Mouse (Mus musculus) kidney, postnatal 14 days (tissue): ENCODE data around the gene Tceal3.
A peak's percentile ranks its signal among the peaks of the same experiment; 100 is the strongest.
"Not testable (repeated sequence)": the region's sequence is repeated elsewhere in the genome, so short reads cannot be mapped to it uniquely, and the experiment has no call there.

Source experiments
- DNase-seq: peaks from one replicate; pipeline ENCODE4 v3.0.0; 2022; ENCODE audit warnings: mixed read lengths

Tceal3 gene

DNA sequence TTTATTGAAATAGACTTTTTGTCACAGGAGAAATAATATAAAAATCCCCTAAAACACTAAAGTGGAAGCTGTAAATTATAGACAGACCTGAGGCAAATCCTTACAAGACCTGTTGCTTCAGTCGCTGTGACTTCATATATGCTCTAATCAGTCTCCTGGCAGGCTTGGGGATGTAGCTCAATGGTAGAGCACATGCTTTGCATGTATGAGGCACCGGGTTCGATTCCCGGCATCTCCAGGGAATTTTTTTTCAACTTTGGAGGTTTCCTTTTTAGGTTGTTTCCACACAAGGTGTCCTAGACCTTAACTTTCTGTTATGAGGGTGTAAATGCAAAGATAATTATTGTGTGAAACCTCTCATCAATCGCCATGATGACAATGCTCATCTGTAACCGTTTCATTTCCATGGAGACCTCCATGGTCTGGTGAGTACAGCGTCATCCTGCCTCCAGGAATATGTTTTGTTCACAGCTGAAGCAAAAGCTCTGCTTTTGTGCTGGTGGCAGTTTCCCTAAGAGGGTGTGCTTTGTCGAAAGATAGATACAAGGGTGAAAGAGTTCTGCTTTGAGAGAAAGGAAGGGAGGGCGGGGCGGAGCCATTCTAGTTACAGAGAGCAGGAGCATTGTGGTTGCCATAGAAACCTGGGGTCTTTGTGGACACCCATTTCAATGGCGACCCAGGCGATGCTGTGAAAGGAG lies at the start of gene Tceal3:
Gene Tceal3 (plus strand): TSS at position 644 of the 698 bp plus-strand sequence.
- no peak for DNase-seq

- DNase-seq = not testable (repeated sequence)
Measured at GRCm38 (mm10) chrX:136543956-136544355, 46.7 kb upstream of the Tceal3 start, which contains the start of gene Kir3dl2. Gene Kir3dl2 (minus strand): TSS chrX:136544056.

GRCm38 (mm10) chrX:136569094-136569493 lies 21.5 kb upstream of the Tceal3 start:
- DNase-seq = not testable (repeated sequence)

GRCm38 (mm10) chrX:136584617-136585016 lies 6.0 kb upstream of the Tceal3 start:
- DNase-seq = no peak

DNA sequence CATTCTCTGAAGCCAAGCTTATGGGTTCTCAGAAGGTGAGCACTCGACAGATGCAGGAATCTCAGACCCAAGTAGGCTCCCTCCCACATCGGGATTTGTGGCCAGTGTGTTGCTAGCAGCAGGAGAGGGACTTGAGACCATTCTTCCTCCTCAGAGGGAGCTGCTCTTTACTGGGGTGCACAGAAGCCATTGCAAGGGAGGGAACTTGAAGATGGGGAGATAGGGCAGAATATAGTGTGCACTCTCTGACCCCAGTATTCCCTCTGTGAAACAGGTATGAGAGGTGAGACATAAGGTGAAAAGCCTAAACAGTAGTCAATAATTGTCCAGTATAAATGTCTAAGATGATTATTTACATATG lies 235 bp downstream of the Tceal3 start:
- DNase-seq = no peak

GRCm38 (mm10) chrX:136599416-136599815 lies 8.8 kb downstream of the Tceal3 start:
- peak; percentile 13 for DNase-seq

GRCm38 (mm10) chrX:136606951-136607350 lies 16.3 kb downstream of the Tceal3 start:
- no peak for DNase-seq

GRCm38 (mm10) chrX:136607395-136607794 lies 16.8 kb downstream of the Tceal3 start:
- DNase-seq = no peak

DNA sequence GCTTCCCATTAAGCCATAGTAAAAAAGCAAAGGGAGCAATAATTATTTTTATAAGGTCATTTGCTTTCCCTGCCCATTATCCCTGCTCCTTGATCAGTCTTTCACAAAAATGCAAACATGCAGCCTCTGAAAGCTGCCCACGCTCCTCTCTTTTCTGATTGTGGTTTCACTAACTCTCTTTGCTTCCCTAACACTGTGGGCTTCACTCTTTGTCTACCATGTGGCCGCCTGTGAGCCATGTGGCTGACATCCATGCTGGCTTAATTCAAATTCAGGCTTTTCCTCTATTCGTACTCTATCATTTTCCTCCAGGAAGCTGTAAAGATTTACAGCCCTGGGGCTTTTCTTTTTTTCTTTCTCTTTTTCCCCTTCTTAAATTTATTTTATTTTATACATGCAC lies 20.7 kb downstream of the Tceal3 start:
- no peak for DNase-seq

DNA sequence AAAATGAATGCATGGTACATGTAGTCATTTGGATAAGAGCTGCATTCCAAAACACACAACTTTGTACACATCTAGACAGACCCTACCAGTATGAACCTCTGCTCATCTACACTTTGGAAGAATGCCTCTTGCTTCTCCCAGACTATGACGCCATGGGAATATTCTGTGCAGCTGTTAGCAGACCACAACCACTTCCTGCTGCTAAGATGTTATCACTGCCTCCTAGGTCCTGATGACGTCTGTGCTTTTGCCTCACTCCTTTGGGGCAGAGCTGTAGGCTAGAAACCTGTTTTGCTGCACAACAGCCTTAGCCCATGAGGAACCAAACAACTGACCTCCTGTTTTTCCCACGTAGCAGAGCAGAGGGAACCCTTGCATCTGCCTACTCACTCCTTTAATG lies 25.2 kb downstream of the Tceal3 start:
- DNase-seq = not testable (repeated sequence)

DNA sequence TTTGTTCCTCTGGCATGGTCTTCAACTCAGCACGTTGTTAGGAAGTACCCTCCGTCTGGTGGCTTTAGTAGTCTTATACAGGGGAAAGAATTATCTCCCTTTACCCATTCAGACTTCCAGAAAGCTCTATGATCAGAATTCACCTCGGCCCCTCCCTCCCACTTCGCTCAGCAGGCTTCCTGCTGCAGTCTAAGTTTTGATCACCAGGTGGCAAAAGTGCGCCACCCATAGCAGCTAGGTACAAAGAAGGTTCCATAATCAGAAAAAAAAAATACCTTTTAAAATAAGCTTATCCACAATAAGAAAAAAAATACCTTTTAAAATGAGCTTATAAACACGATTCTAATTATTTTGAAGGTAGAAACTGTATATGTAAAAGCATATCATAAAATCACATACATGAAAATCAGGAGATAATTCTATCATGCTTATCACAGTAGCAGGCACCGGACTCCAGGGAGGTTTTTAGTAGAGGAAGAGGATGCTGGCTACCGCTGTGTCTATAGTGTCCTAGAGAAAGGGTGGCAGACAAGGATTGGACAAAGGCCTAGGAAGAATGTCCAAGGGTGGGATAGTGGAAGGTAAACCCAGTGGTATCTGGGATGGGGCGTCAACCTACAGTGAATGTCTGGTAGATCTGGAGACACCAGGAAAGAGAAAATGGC lies 34.4 kb downstream of the Tceal3 start:
- peak; percentile 28 for DNase-seq

- no peak for DNase-seq
Measured at GRCm38 (mm10) chrX:136625959-136626358, 35.3 kb downstream of the Tceal3 start.

DNA sequence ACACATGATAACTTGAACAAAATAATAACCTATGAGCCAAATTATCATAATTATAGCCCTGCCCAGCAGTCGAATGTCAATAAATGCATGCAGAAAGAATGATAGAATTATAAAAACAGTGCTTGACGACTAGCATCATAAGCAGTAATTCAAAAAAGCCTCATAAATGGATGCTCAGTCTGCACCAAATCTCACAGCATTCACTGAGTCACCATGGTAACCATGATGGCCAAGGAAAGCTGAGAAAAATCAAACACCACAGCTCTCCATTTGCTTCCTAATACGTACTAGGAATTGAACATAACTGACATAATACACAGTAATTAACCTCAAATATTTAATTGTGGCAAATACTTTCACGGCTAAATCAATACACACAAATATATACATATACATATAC lies 44.5 kb downstream of the Tceal3 start:
- DNase-seq = no peak

GRCm38 (mm10) chrX:136639754-136640153 lies 49.1 kb downstream of the Tceal3 start:
- DNase-seq = no peak

DNA sequence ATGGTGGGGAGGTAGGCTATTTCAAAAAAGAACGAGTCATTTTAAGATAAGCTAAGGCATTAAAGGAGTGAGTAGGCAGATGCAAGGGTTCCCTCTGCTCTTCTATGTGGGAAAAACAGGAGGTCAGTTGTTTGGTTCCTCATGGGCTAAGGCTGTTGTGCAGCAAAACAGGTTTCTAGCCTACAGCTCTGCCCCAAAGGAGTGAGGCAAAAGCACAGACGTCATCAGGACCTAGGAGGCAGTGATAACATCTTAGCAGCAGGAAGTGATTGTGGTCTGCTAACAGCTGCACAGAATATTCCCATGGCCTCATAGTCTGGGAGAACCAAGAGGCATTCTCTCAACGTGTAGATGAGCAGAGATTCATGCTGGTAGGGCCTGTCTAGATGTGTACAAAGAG lies 55.2 kb downstream of the Tceal3 start:
- DNase-seq = not testable (repeated sequence)

DNA sequence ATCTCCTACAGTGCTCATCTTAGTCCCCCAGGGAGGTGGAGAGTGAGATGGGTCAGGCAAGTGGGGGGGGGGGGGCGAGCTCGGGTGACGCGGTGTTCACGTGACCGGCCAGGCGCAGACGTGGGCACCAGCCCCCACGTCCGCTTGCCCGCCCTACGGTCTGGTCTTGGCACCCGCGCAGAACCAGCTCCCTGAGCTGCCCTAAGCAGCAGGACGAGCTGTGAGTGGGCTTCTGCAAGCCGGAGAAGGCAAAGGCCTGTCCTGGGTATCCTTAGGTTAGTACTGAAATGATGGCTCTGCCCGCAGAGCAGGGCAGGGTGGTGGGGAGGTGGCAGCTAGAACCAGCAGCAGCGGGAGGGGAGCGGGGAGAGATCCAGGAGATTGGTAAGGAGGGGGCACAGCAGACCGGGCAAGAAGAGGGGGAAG lies 75.7 kb downstream of the Tceal3 start:
- DNase-seq = no peak

GRCm38 (mm10) chrX:136666762-136667464 lies 76.3 kb downstream of the Tceal3 start:
- not testable (repeated sequence) for DNase-seq

DNA sequence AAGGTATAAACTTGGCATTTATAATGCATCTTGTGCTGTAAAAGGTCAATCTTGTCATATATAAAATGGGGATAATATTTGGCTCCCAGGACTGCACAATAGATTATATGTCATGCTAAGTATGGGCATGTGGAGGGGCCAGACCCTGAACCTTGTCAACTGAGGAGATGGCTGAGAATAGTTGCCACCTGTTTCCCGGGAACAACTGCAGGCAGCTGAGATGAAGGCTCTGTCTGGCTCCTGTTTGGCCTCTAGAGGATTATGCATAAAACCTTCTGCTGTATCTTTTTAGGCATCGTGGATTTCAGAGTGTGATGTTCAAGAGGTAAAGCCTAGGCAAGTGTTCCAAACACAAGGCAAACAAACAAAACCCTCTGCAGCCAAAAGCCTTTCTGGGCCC lies 78.2 kb downstream of the Tceal3 start:
- DNase-seq = no peak

GRCm38 (mm10) chrX:136680989-136681388 lies 90.3 kb downstream of the Tceal3 start:
- DNase-seq = no peak

GRCm38 (mm10) chrX:136691606-136692293 lies 101.1 kb downstream of the Tceal3 start:
- DNase-seq = not testable (repeated sequence)

GRCm38 (mm10) chrX:136692294-136692675 lies 101.6 kb downstream of the Tceal3 start:
- DNase-seq = no peak

DNA sequence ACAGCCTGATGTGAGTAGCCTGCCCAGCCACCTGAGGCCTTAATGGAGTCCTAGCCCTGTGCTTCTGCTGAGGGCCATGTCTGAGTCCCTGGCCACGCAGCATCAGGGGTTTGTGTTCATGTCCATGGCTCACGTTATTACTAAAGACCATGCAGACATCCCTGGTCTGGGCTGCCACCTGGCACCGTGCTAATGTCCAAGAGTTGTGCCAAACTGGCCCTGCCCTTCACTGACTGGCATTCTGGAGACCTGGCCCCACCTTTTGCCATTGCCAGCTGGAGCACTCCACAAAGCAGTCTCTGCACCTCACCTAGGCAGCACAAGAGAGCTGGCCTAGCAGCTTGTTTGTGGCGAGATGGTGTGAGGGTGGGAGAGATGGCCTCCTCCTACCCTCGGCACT lies 102.6 kb downstream of the Tceal3 start:
- DNase-seq = no peak
